Comparison of ENCODE assay signal across 12 mouse cellular contexts in genomic region chr9:48339563-48339962, GRCm38 (mm10). TPM values are rescaled to one million over a fixed set of nuclear protein-coding genes. Genes with fewer than 3 reads are reported as not detected.
A peak's percentile ranks its signal among the peaks of the same experiment; 100 is the strongest.
DNase-seq lines count a peak whose midpoint lies in the region; ATAC-seq and TF ChIP-seq lines count a peak whose summit lies in the region.
"Had no signal": no experiment of that assay in that cellular context is flagged by ENCODE, and none has a peak within 500 bp of the region (broad histone marks: within the 10 kb centered on the region; RNA-seq: fewer than 3 reads in every experiment).

No protein-coding gene starts in this region.

- H3K4me1 ChIP-seq in kidney, postnatal 0 days (replicated peaks; ENCODE audit: insufficient read depth, low read length) = no peaks in the 10 kb centered on the region
- H3K4me1 ChIP-seq in bone marrow, adult 2 months (ENCODE audit: control insufficient read depth, insufficient read depth, low read length) = no peaks in the 10 kb centered on the region; the same call in 1 of the 2 replicates
- H3K4me1 ChIP-seq in liver, embryonic 12.5 days = peaks cover 51% of the 10 kb centered on the region
- H3K4me1 ChIP-seq: hindbrain, embryonic 10.5 days; intestine, embryonic 15.5 days had no signal

- H3K4me2 ChIP-seq in kidney, postnatal 0 days (ENCODE audit: low read length) = no peak overlapping the region
- H3K4me2 ChIP-seq in liver, embryonic 12.5 days = peak overlapping the region; percentile 78
- H3K4me2 ChIP-seq: intestine, embryonic 15.5 days had no signal

- H3K27me3 ChIP-seq in kidney, postnatal 0 days (ENCODE audit: insufficient read depth, low read length) = no peaks in the 10 kb centered on the region
- no peaks in the 10 kb centered on the region for H3K27me3 ChIP-seq in liver, embryonic 12.5 days (replicated peaks)
- H3K27me3 ChIP-seq: intestine, embryonic 15.5 days had no signal

- no peak for TF ChIP-seq CTCF in gastrocnemius, adult 2 months (IDR thresholded peaks at IDR 0.05)
- no peak for TF ChIP-seq CTCF in kidney, postnatal 0 days (IDR thresholded peaks at IDR 0.05; ENCODE audit: low read depth)
- no peak for TF ChIP-seq CTCF in bone marrow, adult 2 months (IDR thresholded peaks at IDR 0.05; ENCODE audit: control insufficient read depth, insufficient read depth, low read length)

- H3K9me3 ChIP-seq in kidney, postnatal 0 days (replicated peaks; ENCODE audit: low read length) = no peaks in the 10 kb centered on the region
- no peaks in the 10 kb centered on the region for H3K9me3 ChIP-seq in liver, embryonic 12.5 days (replicated peaks)
- H3K9me3 ChIP-seq: hindbrain, embryonic 10.5 days; intestine, embryonic 15.5 days had no signal

- TF ChIP-seq POLR2A in bone marrow, adult 2 months (IDR thresholded peaks at IDR 0.05; ENCODE audit: borderline replicate concordance, control insufficient read depth, low read depth, low read length) = no peak

- no peak overlapping the region for H3K4me3 ChIP-seq in gastrocnemius, adult 2 months
- H3K4me3 ChIP-seq in kidney, postnatal 0 days (replicated peaks; ENCODE audit: low read depth, low read length) = no peak overlapping the region
- H3K4me3 ChIP-seq in bone marrow, adult 2 months (replicated peaks; ENCODE audit: control insufficient read depth, low read depth, low read length) = peak overlapping the region; percentile 79
- peak overlapping the region; percentile 81 for H3K4me3 ChIP-seq in liver, embryonic 12.5 days
- H3K4me3 ChIP-seq: hindbrain, embryonic 10.5 days; intestine, embryonic 15.5 days had no signal

- ATAC-seq in kidney, postnatal 0 days (replicated peaks; ENCODE audit: low FRiP score, low read depth) = no peak
- ATAC-seq in liver, embryonic 12.5 days = no peak
- ATAC-seq: intestine, embryonic 15.5 days had no signal

- no peaks in the 10 kb centered on the region for H3K36me3 ChIP-seq in kidney, postnatal 0 days (ENCODE audit: insufficient read depth, low read length)
- peaks cover 47% of the 10 kb centered on the region for H3K36me3 ChIP-seq in liver, embryonic 12.5 days
- H3K36me3 ChIP-seq: hindbrain, embryonic 10.5 days; intestine, embryonic 15.5 days had no signal

- WGBS in kidney, postnatal 0 days = 59% methylated on average over 5 of the region's 5 CpGs
- WGBS in bone marrow, adult 2 months = 64% methylated on average over 5 of the region's 5 CpGs
- 35% methylated on average over 5 of the region's 5 CpGs for WGBS in liver, embryonic 12.5 days (ENCODE audit: insufficient replicate concordance)

- no peak overlapping the region for H3K9ac ChIP-seq in kidney, postnatal 0 days (ENCODE audit: low read depth, low read length)
- peak overlapping the region; percentile 95 for H3K9ac ChIP-seq in liver, embryonic 12.5 days
- H3K9ac ChIP-seq: intestine, embryonic 15.5 days had no signal

- intact Hi-C loops in gastrocnemius, adult 2 months (cut with DNase I) = no loop called here

- peak overlapping the region; percentile 60 for H3K27ac ChIP-seq in gastrocnemius, adult 2 months
- no peak overlapping the region for H3K27ac ChIP-seq in kidney, postnatal 0 days
- peak overlapping the region; percentile 58 for H3K27ac ChIP-seq in bone marrow, adult 2 months (ENCODE audit: control insufficient read depth, insufficient read depth, low read depth, low read length, poor library complexity)
- peak overlapping the region; percentile 97 for H3K27ac ChIP-seq in liver, embryonic 12.5 days
- H3K27ac ChIP-seq: hindbrain, embryonic 10.5 days; intestine, embryonic 15.5 days had no signal

- no peak for DNase-seq in gastrocnemius, adult 2 months
- no peak for DNase-seq in gastrocnemius, postnatal 25 days
- peak; percentile 21 for DNase-seq in kidney, postnatal 0 days (ENCODE audit: low spot score)
- no peak for DNase-seq in kidney, adult 8-10 months
- DNase-seq in right cerebral cortex, postnatal 4 days = no peak
- DNase-seq in cerebellum, adult 11 months = no peak
- DNase-seq: cerebellum, adult 8-10 months; lung, adult 2 months had no signal

RNA-seq across cellular contexts. Expression of gene Nxpe2, which starts 13.7 kb away (rescaled TPM):
- under 1 TPM; 0.43 to 0.59 TPM for total RNA-seq in gastrocnemius, adult 2 months (2021)
- total RNA-seq in gastrocnemius, postnatal 25 days (2021) = under 1 TPM; 0.23 to 0.40 TPM
- 0.87 and 2.1 TPM in 2 replicates for polyA plus RNA-seq in kidney, postnatal 0 days (2015; fragmentation: Nextera tagmentation; extraction: Ambion mirVana)
- polyA plus RNA-seq in bone marrow, adult 2 months (2011; ENCODE audit: insufficient read depth, insufficient read length, low replicate concordance, missing spikeins) = 81.3 and 120 TPM in 2 replicates
- polyA plus RNA-seq in liver, embryonic 12.5 days (2016; fragmentation: Nextera tagmentation; extraction: Ambion mirVana) = 130 and 139 TPM in 2 replicates

Comparison
In these comparisons a context has a peak if more than half of its experiments do, and no peak if none do; other contexts are left out.
1. H3K4me3 ChIP-seq: peak in bone marrow, adult 2 months (single experiment) and liver, embryonic 12.5 days (single experiment); none in gastrocnemius, adult 2 months (single experiment) and kidney, postnatal 0 days (single experiment).
2. RNA of gene Nxpe2, which starts 13.7 kb away (polyA plus RNA-seq): 130 to 139 TPM in liver, embryonic 12.5 days and 81.3 to 120 TPM in bone marrow, adult 2 months; 0.87 to 2.1 TPM in kidney, postnatal 0 days; every median in the first group is over 10 times any median in the second.